Mouse (Mus musculus): ENCODE data around the gene Zfp398. TPM values are rescaled to one million over a fixed set of nuclear protein-coding genes. Genes with fewer than 3 reads are reported as not detected.
A peak's percentile ranks its signal among the peaks of the same experiment; 100 is the strongest.

The Zfp398 gene
- polyA plus RNA-seq, 1 experiment from 2014 or later: 12.0 TPM

DNA sequence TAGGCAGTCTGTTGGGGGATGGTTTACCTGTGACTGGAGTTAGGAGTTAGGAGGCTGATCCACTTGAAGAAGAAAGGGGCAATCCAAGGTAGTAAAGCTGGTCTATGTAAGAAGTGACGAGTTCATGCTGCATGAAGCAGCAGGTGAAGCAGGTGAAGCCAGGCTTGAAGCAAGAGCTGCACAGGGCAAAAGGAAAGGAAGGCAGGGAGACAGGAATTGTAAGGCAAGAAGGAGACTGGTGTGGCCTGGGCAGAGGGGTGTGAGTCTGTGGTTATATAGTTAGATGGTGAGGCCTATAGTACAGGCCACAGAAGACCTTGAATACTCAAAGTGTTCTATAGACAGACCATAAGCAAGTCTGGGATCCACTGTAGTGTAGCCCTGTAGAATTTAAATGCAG lies 73.5 kb downstream of the Zfp398 start:
- Histone ChIP-seq H3K4me3 (no peak overlapping the region), H3K9ac (no peak overlapping the region), H3K27me3 (no peaks in the 10 kb centered on the region), H3K36me3 (peaks cover 41% of the 10 kb centered on the region), H3K4me1 (no peaks in the 10 kb centered on the region), H3K9me3 (no peaks in the 10 kb centered on the region), H3K27ac (no peak overlapping the region), H3K4me2 (no peak overlapping the region)
- no peak for ATAC-seq (ENCODE audit: insufficient number of reproducible peaks, low FRiP score, low TSS enrichment, low read depth)
- 79% methylated on average over 1 of the region's 1 CpGs for WGBS

DNA sequence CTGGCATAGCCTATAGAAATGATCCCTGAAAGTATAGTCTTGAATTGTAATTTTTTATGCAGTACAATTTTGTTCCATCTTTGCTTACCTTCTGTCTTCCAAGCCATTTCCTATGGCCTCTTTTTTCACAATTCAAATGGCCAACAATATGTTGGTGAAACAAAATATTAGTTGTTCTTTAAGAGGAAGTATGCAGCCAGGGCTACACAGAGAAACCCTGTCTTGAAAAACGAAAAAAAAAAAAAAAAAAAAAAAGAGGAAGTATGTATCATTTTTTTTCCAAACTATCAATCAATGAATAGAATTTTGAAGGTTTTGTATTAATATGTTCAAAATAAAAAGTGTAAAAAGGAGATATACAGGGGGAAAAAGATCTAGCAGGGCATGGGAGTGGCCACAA lies 76.2 kb downstream of the Zfp398 start:
- Histone ChIP-seq H3K4me1 (no peaks in the 10 kb centered on the region), H3K4me3 (no peak overlapping the region), H3K4me2 (no peak overlapping the region), H3K9ac (no peak overlapping the region), H3K9me3 (no peaks in the 10 kb centered on the region), H3K27me3 (no peaks in the 10 kb centered on the region), H3K27ac (no peak overlapping the region), H3K36me3 (peaks cover 15% of the 10 kb centered on the region)
- ATAC-seq (ENCODE audit: insufficient number of reproducible peaks, low FRiP score, low TSS enrichment, low read depth): no peak
- WGBS: 53% methylated on average over 1 of the region's 1 CpGs

DNA sequence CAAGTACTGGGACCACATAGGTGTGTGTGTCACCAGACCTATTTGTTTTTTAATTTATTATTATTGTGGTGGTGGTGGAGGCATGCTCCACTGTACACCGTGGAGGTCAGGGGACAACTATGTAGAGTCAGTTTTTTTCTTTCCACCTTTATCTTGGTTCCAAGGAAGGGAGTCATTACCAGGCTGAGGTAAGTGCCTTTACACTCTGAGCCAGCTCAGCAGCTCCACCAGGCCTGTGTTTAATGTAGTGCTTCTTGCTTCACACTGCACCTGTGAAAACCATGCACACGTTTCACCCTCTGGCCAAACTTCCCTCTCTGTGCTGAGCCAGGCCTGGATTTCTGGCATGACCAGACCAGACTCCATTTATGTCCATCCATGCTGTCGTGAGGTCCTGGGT lies 77.5 kb downstream of the Zfp398 start:
- ATAC-seq (ENCODE audit: insufficient number of reproducible peaks, low FRiP score, low TSS enrichment, low read depth): no peak
- Histone ChIP-seq H3K27me3 (no peaks in the 10 kb centered on the region), H3K9me3 (no peaks in the 10 kb centered on the region), H3K4me2 (no peak overlapping the region), H3K4me1 (no peaks in the 10 kb centered on the region), H3K9ac (no peak overlapping the region), H3K4me3 (no peak overlapping the region), H3K27ac (no peak overlapping the region), H3K36me3 (peaks cover 2% of the 10 kb centered on the region; the same call in 1 of the 2 replicates)
- WGBS: 48% methylated on average over 3 of the region's 3 CpGs

DNA sequence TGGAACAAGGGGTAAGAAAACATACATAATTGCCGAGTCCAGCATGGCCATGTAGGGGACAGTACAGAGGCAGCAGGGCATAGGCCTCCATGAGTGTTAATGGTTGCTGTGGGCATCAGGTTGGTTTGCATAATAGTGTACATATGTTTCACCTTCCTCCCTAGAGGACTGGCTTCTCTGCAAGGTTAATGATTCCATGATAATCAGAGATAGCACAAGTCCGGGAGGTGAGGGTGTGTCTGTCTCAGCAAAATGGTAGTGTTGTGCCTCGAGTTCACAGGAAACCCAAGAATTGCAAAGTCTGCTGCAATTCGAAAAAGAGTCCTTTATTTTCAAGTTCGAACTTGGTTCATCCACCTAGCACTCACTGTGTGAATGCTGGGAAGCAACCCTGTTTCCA lies 81.6 kb downstream of the Zfp398 start:
- Histone ChIP-seq H3K9me3 (no peaks in the 10 kb centered on the region), H3K4me3 (no peak overlapping the region), H3K4me1 (peaks cover 8% of the 10 kb centered on the region), H3K36me3 (no peaks in the 10 kb centered on the region), H3K27me3 (no peaks in the 10 kb centered on the region), H3K4me2 (no peak overlapping the region), H3K9ac (no peak overlapping the region), H3K27ac (no peak overlapping the region)
- no peak for ATAC-seq (ENCODE audit: insufficient number of reproducible peaks, low FRiP score, low TSS enrichment, low read depth)
- WGBS: 79% methylated on average over 5 of the region's 5 CpGs

DNA sequence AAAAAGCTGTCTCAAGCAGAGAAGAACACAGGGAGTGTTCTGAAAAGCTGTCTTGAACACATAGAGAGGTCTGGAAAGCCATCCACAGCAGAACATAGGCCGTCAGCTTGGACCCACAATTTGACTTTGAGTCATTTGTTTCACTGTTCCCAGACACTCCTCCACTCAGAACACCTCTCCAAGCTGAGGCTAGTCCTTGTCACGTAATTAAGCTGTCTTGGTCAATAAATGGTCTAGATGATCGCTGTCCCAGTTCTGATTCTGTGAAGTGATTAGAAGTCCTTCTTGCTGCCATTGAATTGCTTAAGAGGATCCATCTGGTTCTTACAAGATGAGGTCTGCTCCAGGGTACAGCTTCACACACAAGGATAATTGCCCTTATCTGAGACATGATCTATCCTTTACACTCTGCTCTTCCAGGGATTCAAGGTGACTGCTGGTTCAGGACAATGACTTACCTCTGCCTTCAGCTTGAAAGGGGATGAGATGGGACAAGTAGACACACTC lies 83.4 kb downstream of the Zfp398 start:
- ATAC-seq (ENCODE audit: insufficient number of reproducible peaks, low FRiP score, low TSS enrichment, low read depth): no peak
- 61% methylated on average over 3 of the region's 3 CpGs for WGBS
- Histone ChIP-seq H3K9ac (no peak overlapping the region), H3K4me3 (no peak overlapping the region), H3K27me3 (no peaks in the 10 kb centered on the region), H3K36me3 (no peaks in the 10 kb centered on the region), H3K9me3 (no peaks in the 10 kb centered on the region), H3K27ac (no peak overlapping the region), H3K4me2 (no peak overlapping the region), H3K4me1 (peaks cover 12% of the 10 kb centered on the region)

DNA sequence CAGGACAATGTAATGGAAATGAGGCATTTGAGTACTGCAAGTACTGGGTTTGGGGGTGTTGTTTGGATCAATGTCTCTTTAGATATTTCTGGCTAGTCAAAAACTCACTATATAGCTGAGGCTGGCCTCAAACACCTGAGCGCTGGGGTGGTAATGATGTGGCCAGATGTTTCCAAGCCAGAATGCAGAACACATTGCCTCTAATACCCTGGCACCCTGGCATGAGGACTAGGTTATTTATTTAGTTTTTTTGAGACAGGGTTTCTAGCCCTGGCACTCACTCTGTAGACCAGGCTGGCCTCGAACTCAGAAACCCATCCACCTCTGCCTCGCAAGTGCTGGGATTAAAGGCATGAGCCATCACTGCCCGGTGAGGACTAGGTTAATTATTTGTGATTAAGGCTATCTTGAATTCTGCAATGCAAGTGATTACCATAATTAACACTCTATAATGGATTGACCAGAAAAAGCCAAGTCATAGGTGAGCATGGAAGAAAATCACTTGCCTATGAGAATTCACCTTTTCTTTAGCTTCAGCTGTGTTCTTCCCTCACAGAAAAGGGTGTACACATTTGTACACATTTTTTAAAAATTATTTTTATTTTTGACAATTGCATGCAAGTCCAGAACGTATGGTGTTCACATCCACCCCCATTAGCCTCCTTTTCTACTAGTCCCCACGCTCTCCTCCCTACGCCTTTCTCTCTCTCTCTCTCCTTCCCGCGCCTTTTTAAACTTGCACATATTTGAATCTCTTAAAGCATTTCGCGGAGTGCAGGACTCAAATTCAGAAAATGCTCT lies 84.4 kb downstream of the Zfp398 start:
- H3K4me2 ChIP-seq: peak overlapping the region; percentile 47
- peak overlapping the region; percentile 86 for H3K4me3 ChIP-seq
- no peak overlapping the region for H3K9ac ChIP-seq
- ATAC-seq (ENCODE audit: insufficient number of reproducible peaks, low FRiP score, low TSS enrichment, low read depth): no peak
- H3K9me3 ChIP-seq: no peaks in the 10 kb centered on the region
- peaks cover 12% of the 10 kb centered on the region for H3K4me1 ChIP-seq
- H3K27ac ChIP-seq: peak overlapping the region; percentile 99
- H3K27me3 ChIP-seq: no peaks in the 10 kb centered on the region
- H3K36me3 ChIP-seq: no peaks in the 10 kb centered on the region
- WGBS: 26% methylated on average over 11 of the region's 11 CpGs

DNA sequence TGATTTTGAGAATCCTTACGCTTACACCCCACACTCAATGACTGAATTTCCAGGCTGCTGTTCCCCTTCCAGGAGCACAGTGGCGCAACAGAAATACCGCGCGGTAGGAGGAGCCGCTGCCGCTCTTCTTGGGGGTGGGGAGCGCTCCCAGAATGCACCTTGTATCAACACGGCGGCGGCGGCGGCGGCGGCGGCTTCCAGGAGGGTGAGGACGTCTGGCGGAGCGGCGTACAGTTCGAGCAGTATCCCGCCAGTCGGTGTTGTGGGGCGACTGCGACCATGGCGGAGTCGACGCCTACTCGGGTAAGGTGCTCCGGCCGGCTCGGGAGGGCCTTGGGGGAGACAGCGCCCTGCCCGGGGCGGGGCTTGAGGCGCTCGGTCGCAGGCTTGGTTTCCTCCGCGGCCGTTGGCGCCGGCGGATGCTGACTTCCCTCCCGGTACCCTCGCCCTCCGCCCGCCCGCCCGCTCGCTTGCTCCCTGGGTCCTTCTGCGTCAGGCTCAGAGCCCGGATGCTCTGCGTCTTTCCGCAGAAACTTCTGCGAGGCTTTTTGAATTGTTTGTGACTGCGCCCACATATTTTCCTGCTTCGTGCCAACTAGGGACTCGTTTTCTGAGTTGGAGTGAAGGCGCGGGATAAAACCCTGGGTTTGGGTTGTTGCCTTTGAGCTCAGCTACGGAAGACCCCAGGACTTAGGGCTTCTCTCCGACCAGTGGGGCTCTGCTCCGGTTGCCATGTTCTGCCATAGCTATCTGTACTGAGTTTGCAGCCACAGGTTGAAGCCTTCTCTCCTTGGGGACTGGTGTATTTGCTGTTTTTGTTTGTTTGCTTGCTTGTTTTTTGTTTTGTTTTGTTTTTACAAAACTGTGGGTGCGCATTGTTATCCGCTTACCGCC lies 85.2 kb downstream of the Zfp398 start, which contains the start of gene Zfp212:
TSS of gene Zfp212 (plus strand) at position 30 of the 894 bp plus-strand sequence.
- peaks cover 12% of the 10 kb centered on the region for H3K4me1 ChIP-seq
- under 1% methylated on average over 67 of the region's 67 CpGs for WGBS
- ATAC-seq (ENCODE audit: insufficient number of reproducible peaks, low FRiP score, low TSS enrichment, low read depth): peak; percentile 94
- H3K36me3 ChIP-seq: no peaks in the 10 kb centered on the region
- peak within 1 kb of the TSS; percentile 86 for H3K4me3 ChIP-seq
- peak within 1 kb of the TSS; percentile 63 for H3K9ac ChIP-seq
- peak within 1 kb of the TSS; percentile 58 for H3K4me2 ChIP-seq
- peak within 1 kb of the TSS; percentile 99 for H3K27ac ChIP-seq
- H3K9me3 ChIP-seq: no peaks in the 10 kb centered on the region
- no peaks in the 10 kb centered on the region for H3K27me3 ChIP-seq

MicroRNA genes within 50 kb of the gene (microRNA counts, 519-probe panel; counts per million panel counts)
- 1,601 counts per million, percentile 20 among the panel's probes with 10 or more counts for microRNA mmu-miR-704

Small RNA genes lying within 50 kb of the gene (microRNA-seq; reads per million reads assigned to microRNA genes)
- not detected for gene Mir704

Other genes with a start within 250 kb of the Zfp398 start
- gene Ezh2, start 240.3 kb upstream of the Zfp398 start, polyA plus RNA-seq (2015; fragmentation: Nextera tagmentation; extraction: Ambion mirVana): 75.2 and 76.6 TPM in 2 replicates
- gene Pdia4, start 22.2 kb upstream of the Zfp398 start, polyA plus RNA-seq (2015; fragmentation: Nextera tagmentation; extraction: Ambion mirVana): 277 and 292 TPM in 2 replicates
- gene Zfp786, start 4.8 kb upstream of the Zfp398 start, polyA plus RNA-seq (2015; fragmentation: Nextera tagmentation; extraction: Ambion mirVana): 2.5 and 3.6 TPM in 2 replicates
- gene Zfp282, start 41.5 kb downstream of the Zfp398 start, polyA plus RNA-seq (2015; fragmentation: Nextera tagmentation; extraction: Ambion mirVana): 23.1 and 23.6 TPM in 2 replicates
- gene Zfp212, start 84.8 kb downstream of the Zfp398 start, polyA plus RNA-seq (2015; fragmentation: Nextera tagmentation; extraction: Ambion mirVana): 17.2 and 18.0 TPM in 2 replicates
- 10.6 and 11.3 TPM in 2 replicates for gene Zfp956, start 117.7 kb downstream of the Zfp398 start, polyA plus RNA-seq (2015; fragmentation: Nextera tagmentation; extraction: Ambion mirVana)
- gene Zfp777, start 213.2 kb downstream of the Zfp398 start, polyA plus RNA-seq (2015; fragmentation: Nextera tagmentation; extraction: Ambion mirVana): 7.1 and 8.0 TPM in 2 replicates

All from limb, embryonic 15.5 days (tissue).